Mouse (Mus musculus) limb, embryonic 14.5 days (tissue): Measurements from ENCODE around the gene Col2a1. TPM values are rescaled to one million over a fixed set of nuclear protein-coding genes. Genes with fewer than 3 reads are reported as not detected.

ENCODE experiments used
- ATAC-seq: fragments of 200-750 bp; cut with Nextera tagmentation; 2 replicates; pipeline ENCODE4 v1.8.0; 2017; ENCODE audit warnings: low read depth, moderate number of reproducible peaks, moderate TSS enrichment; ENCODE audit not compliant: low FRiP score
- DNase-seq: peaks from one replicate; pipeline ENCODE4 v3.0.0-alpha.2; 2015; ENCODE audit warnings: low spot score
- H3K27ac ChIP-seq: fragments of 300-500 bp; sonication (generic); replicated peaks from 2 replicates; pipeline ENCODE4 v1.5.1; 2014; ENCODE audit warnings: low read depth, mild to moderate bottlenecking, low read length, moderate library complexity, mixed read lengths
- H3K27me3 ChIP-seq: fragments of 300-500 bp; sonication (generic); 2 replicates; pipeline ENCODE4 v1.6.1; 2014; ENCODE audit warnings: low read length, mixed read lengths; ENCODE audit not compliant: control insufficient read depth, insufficient read depth
- H3K36me3 ChIP-seq: fragments of 300-500 bp; sonication (generic); 2 replicates; pipeline ENCODE4 v1.6.1; 2014; ENCODE audit warnings: mild to moderate bottlenecking, low read length, moderate library complexity, mixed read lengths; ENCODE audit not compliant: control insufficient read depth, insufficient read depth
- H3K4me1 ChIP-seq: fragments of 300-500 bp; sonication (generic); 2 replicates; pipeline ENCODE4 v1.6.1; 2014; ENCODE audit warnings: antibody characterized with exemption, low read length, mixed read lengths; ENCODE audit not compliant: control insufficient read depth, insufficient read depth
- H3K4me2 ChIP-seq: fragments of 300-500 bp; sonication (generic); replicated peaks from 2 replicates; pipeline ENCODE4 v1.6.1; 2014; ENCODE audit warnings: low read depth, mild to moderate bottlenecking, low read length, moderate library complexity; ENCODE audit not compliant: severe bottlenecking
- H3K4me3 ChIP-seq: fragments of 300-500 bp; sonication (generic); replicated peaks from 2 replicates; pipeline ENCODE4 v1.5.1; 2014; ENCODE audit warnings: low read length
- H3K9ac ChIP-seq: fragments of 300-500 bp; sonication (generic); 2 replicates; pipeline ENCODE4 v1.6.1; 2014; ENCODE audit warnings: mild to moderate bottlenecking, low read depth, low read length, moderate library complexity; ENCODE audit not compliant: severe bottlenecking
- H3K9me3 ChIP-seq: fragments of 300-500 bp; sonication (generic); 2 replicates; pipeline ENCODE4 v1.6.1; 2016; ENCODE audit warnings: low read length; ENCODE audit not compliant: control insufficient read depth
- POLR2A ChIP-seq: fragments of 200-500 bp; IDR thresholded peaks from 2 replicates; pipeline ENCODE4 v1.8.0; 2012; ENCODE audit warnings: inconsistent platforms, mild to moderate bottlenecking, moderate library complexity, borderline replicate concordance; ENCODE audit not compliant: insufficient read depth, insufficient read length; ENCODE audit errors: extremely low read depth
- WGBS: fragments of 180-500 bp; shearing (Covaris S2); extraction: QIAGEN DNeasy Blood & Tissue Kit; methylation state at CpG from one replicate; pipeline ENCODE4 v1.1.7; 2014; 5-methylcytosine and 5-hydroxymethylcytosine counted together
- polyA plus RNA-seq, 2 experiments: library from polyadenylated mRNA; depleted of rRNA in 1 of 2; stranded (reverse) in 1 of 2; unstranded in 1 of 2; fragments of >200 nt; fragmentation: Nextera tagmentation in 1 of 2; extraction: Ambion mirVana in 1 of 2; gene quantifications; 2 replicates each; pipeline versions ENCODE4 v1.2.1 to v1.2.3; 2012 to 2014

The Col2a1 gene
- polyA plus RNA-seq, 2 experiments = 754 to 1,642 TPM

- H3K4me3 ChIP-seq = no peak overlapping the region
- DNase-seq (no peak), ATAC-seq (no peak)
- no peaks in the 10 kb centered on the region for H3K27me3 ChIP-seq
- H3K9me3 ChIP-seq = no peaks in the 10 kb centered on the region
- H3K4me1 ChIP-seq = peaks cover 27% of the 10 kb centered on the region
- no peak overlapping the region for H3K4me2 ChIP-seq
- peak overlapping the region; percentile 58; the same call in 1 of the 2 replicates for H3K27ac ChIP-seq
- no peak for TF ChIP-seq POLR2A
- peak overlapping the region; percentile 28; the same call in 1 of the 2 replicates for H3K9ac ChIP-seq
- 24% methylated on average over 4 of the region's 4 CpGs for WGBS
- peaks cover 88% of the 10 kb centered on the region for H3K36me3 ChIP-seq
Observed at GRCm38 (mm10) chr15:97990721-97991120, 13.8 kb downstream of the Col2a1 start.

GRCm38 (mm10) chr15:97990124-97990523, 14.4 kb downstream of the Col2a1 start:
- no peaks in the 10 kb centered on the region for H3K9me3 ChIP-seq
- H3K36me3 ChIP-seq = peaks cover 89% of the 10 kb centered on the region
- no peak overlapping the region for H3K4me3 ChIP-seq
- peaks cover 27% of the 10 kb centered on the region for H3K4me1 ChIP-seq
- DNase-seq (no peak), ATAC-seq (no peak)
- peak overlapping the region; percentile 52 for H3K27ac ChIP-seq
- H3K9ac ChIP-seq = no peak overlapping the region
- TF ChIP-seq POLR2A = no peak
- no peak overlapping the region for H3K4me2 ChIP-seq
- WGBS = 6% methylated on average over 6 of the region's 6 CpGs
- H3K27me3 ChIP-seq = no peaks in the 10 kb centered on the region

- Histone ChIP-seq H3K9me3 (no peaks in the 10 kb centered on the region), H3K27me3 (no peaks in the 10 kb centered on the region), H3K4me2 (no peak overlapping the region), H3K36me3 (peaks cover 89% of the 10 kb centered on the region), H3K4me1 (peaks cover 27% of the 10 kb centered on the region), H3K9ac (no peak overlapping the region), H3K27ac (no peak overlapping the region; the same call in 1 of the 2 replicates), H3K4me3 (no peak overlapping the region)
- TF ChIP-seq POLR2A = no peak
- 67% methylated on average over 1 of the region's 1 CpGs for WGBS
- ATAC-seq = no peak
- no peak for DNase-seq
Observed at GRCm38 (mm10) chr15:97989544-97989943, 15.0 kb downstream of the Col2a1 start.

- WGBS = 87% methylated on average over 6 of the region's 6 CpGs
- Histone ChIP-seq H3K27me3 (no peaks in the 10 kb centered on the region), H3K4me3 (no peak overlapping the region), H3K9me3 (peaks cover 5% of the 10 kb centered on the region; the same call in 1 of the 2 replicates), H3K27ac (0 out of 2 replicates have a peak overlapping the region, but pooled peaks have one; percentile 52), H3K9ac (no peak overlapping the region), H3K36me3 (peaks cover 100% of the 10 kb centered on the region), H3K4me1 (no peaks in the 10 kb centered on the region), H3K4me2 (no peak overlapping the region)
- TF ChIP-seq POLR2A = no peak
- ATAC-seq (no peak), DNase-seq (no peak)
Observed at GRCm38 (mm10) chr15:97981560-97981959, 22.9 kb downstream of the Col2a1 start.

- H3K4me2 ChIP-seq = no peak overlapping the region
- H3K36me3 ChIP-seq = peaks cover 35% of the 10 kb centered on the region
- DNase-seq = no peak
- ATAC-seq = no peak
- H3K9ac ChIP-seq = 0 out of 2 replicates have a peak overlapping the region, but pooled peaks have one; percentile 2
- H3K9me3 ChIP-seq = no peaks in the 10 kb centered on the region
- TF ChIP-seq POLR2A = no peak
- H3K4me1 ChIP-seq = peaks cover 5% of the 10 kb centered on the region; the same call in 1 of the 2 replicates
- H3K27ac ChIP-seq = no peak overlapping the region
- no peak overlapping the region for H3K4me3 ChIP-seq
- no peaks in the 10 kb centered on the region for H3K27me3 ChIP-seq
- WGBS = 26% methylated on average over 11 of the region's 11 CpGs
Observed at GRCm38 (mm10) chr15:97973248-97974005, 31.1 kb downstream of the Col2a1 start.
